ENCODE assay signal across 9 mouse cellular contexts in genomic region chr11:57650867-57651266, GRCm38 (mm10). TPM values are rescaled to one million over a fixed set of nuclear protein-coding genes. Genes with fewer than 3 reads are reported as not detected.
DNase-seq lines count a peak whose midpoint lies in the region; ATAC-seq lines count a peak whose summit lies in the region.
"Had no signal": no experiment of that assay in that cellular context is flagged by ENCODE, and none has a peak within 500 bp of the region (broad histone marks: within the 10 kb centered on the region; RNA-seq: fewer than 3 reads in every experiment).

No protein-coding gene starts in this region.

- H3K9ac ChIP-seq in forebrain, embryonic 15.5 days (replicated peaks), result no peak overlapping the region
- no peak overlapping the region for H3K9ac ChIP-seq in lung, embryonic 16.5 days (ENCODE audit: low read length)
- no peak overlapping the region; the same call in 1 of the 2 replicates for H3K9ac ChIP-seq in embryonic facial prominence, embryonic 13.5 days
- peak overlapping the region; percentile 70 for H3K9ac ChIP-seq in liver, embryonic 16.5 days (ENCODE audit: low read depth, low read length)

- 0 out of 2 replicates have a peak, but pooled peaks cover 3% of the 10 kb centered on the region for H3K36me3 ChIP-seq in forebrain, embryonic 10.5 days (replicated peaks)
- H3K36me3 ChIP-seq in forebrain, embryonic 15.5 days, result no peaks in the 10 kb centered on the region
- no peaks in the 10 kb centered on the region for H3K36me3 ChIP-seq in lung, embryonic 16.5 days (ENCODE audit: control insufficient read depth, insufficient read depth, low read length)
- no peaks in the 10 kb centered on the region for H3K36me3 ChIP-seq in embryonic facial prominence, embryonic 13.5 days
- H3K36me3 ChIP-seq in liver, embryonic 16.5 days (ENCODE audit: control insufficient read depth, insufficient read depth), result peaks cover 5% of the 10 kb centered on the region
- H3K36me3 ChIP-seq: heart, embryonic 15.5 days had no signal

- H3K4me2 ChIP-seq in forebrain, embryonic 15.5 days (replicated peaks), result no peak overlapping the region
- H3K4me2 ChIP-seq in lung, embryonic 16.5 days (ENCODE audit: low read depth, low read length), result no peak overlapping the region
- H3K4me2 ChIP-seq in embryonic facial prominence, embryonic 13.5 days, result 0 out of 2 replicates have a peak overlapping the region, but pooled peaks have one; percentile 24
- peak overlapping the region; percentile 78 for H3K4me2 ChIP-seq in liver, embryonic 16.5 days (ENCODE audit: low read depth, low read length)

- no peak for ATAC-seq in forebrain, embryonic 15.5 days (replicated peaks)
- 0 out of 2 replicates have a peak, but pooled peaks have one; percentile 10 for ATAC-seq in lung, embryonic 16.5 days (ENCODE audit: low read depth)
- no peak for ATAC-seq in embryonic facial prominence, embryonic 13.5 days (ENCODE audit: insufficient number of reproducible peaks, insufficient read depth, low FRiP score, low TSS enrichment, low read depth)
- no peak for ATAC-seq in liver, embryonic 16.5 days (ENCODE audit: low read depth)
- no peak for ATAC-seq in activated CD4-positive, CD25-positive, alpha-beta regulatory T cell, adult 4 months

- WGBS in forebrain, embryonic 10.5 days, result 87% methylated on average over 2 of the region's 2 CpGs
- WGBS in forebrain, embryonic 15.5 days, result 82% methylated on average over 2 of the region's 2 CpGs
- 79% methylated on average over 2 of the region's 2 CpGs for WGBS in lung, embryonic 16.5 days
- WGBS in embryonic facial prominence, embryonic 13.5 days, result 83% methylated on average over 2 of the region's 2 CpGs
- WGBS in liver, embryonic 16.5 days (ENCODE audit: insufficient replicate concordance), result 55% methylated on average over 2 of the region's 2 CpGs

- no peak overlapping the region for H3K4me3 ChIP-seq in forebrain, embryonic 10.5 days
- no peak overlapping the region for H3K4me3 ChIP-seq in forebrain, embryonic 15.5 days
- H3K4me3 ChIP-seq in lung, embryonic 16.5 days (ENCODE audit: low read length), result no peak overlapping the region
- no peak overlapping the region for H3K4me3 ChIP-seq in embryonic facial prominence, embryonic 13.5 days
- peak overlapping the region; percentile 51 for H3K4me3 ChIP-seq in liver, embryonic 16.5 days (ENCODE audit: low read depth, low read length)
- H3K4me3 ChIP-seq: heart, embryonic 15.5 days had no signal

- peaks cover 100% of the 10 kb centered on the region for H3K4me1 ChIP-seq in forebrain, embryonic 10.5 days
- peaks cover 25% of the 10 kb centered on the region for H3K4me1 ChIP-seq in forebrain, embryonic 15.5 days
- peaks cover 9% of the 10 kb centered on the region for H3K4me1 ChIP-seq in lung, embryonic 16.5 days (replicated peaks; ENCODE audit: control insufficient read depth, insufficient read depth, low read length)
- H3K4me1 ChIP-seq in embryonic facial prominence, embryonic 13.5 days, result peaks cover 82% of the 10 kb centered on the region
- H3K4me1 ChIP-seq in liver, embryonic 16.5 days (ENCODE audit: control insufficient read depth, low read depth, low read length), result peaks cover 89% of the 10 kb centered on the region

- peak overlapping the region; percentile 54 for H3K27ac ChIP-seq in forebrain, embryonic 10.5 days
- no peak overlapping the region for H3K27ac ChIP-seq in forebrain, embryonic 15.5 days (replicated peaks)
- no peak overlapping the region for H3K27ac ChIP-seq in lung, embryonic 16.5 days (ENCODE audit: low read length)
- H3K27ac ChIP-seq in embryonic facial prominence, embryonic 13.5 days, result no peak overlapping the region
- H3K27ac ChIP-seq in liver, embryonic 16.5 days (ENCODE audit: low read length), result peak overlapping the region; percentile 99

- peaks cover 44% of the 10 kb centered on the region for H3K27me3 ChIP-seq in forebrain, embryonic 10.5 days (ENCODE audit: poor library complexity, severe bottlenecking)
- H3K27me3 ChIP-seq in forebrain, embryonic 15.5 days, result no peaks in the 10 kb centered on the region
- no peaks in the 10 kb centered on the region; the same call in 1 of the 2 replicates for H3K27me3 ChIP-seq in lung, embryonic 16.5 days (ENCODE audit: control insufficient read depth, insufficient read depth, low read depth, low read length)
- H3K27me3 ChIP-seq in embryonic facial prominence, embryonic 13.5 days, result no peaks in the 10 kb centered on the region
- no peaks in the 10 kb centered on the region for H3K27me3 ChIP-seq in liver, embryonic 16.5 days (ENCODE audit: control insufficient read depth, insufficient read depth, low read depth, low read length)
- H3K27me3 ChIP-seq: heart, embryonic 15.5 days had no signal

- H3K9me3 ChIP-seq in forebrain, embryonic 10.5 days, result no peaks in the 10 kb centered on the region
- no peaks in the 10 kb centered on the region for H3K9me3 ChIP-seq in forebrain, embryonic 15.5 days
- H3K9me3 ChIP-seq in lung, embryonic 16.5 days (ENCODE audit: control insufficient read depth, low read length), result no peaks in the 10 kb centered on the region
- no peaks in the 10 kb centered on the region for H3K9me3 ChIP-seq in embryonic facial prominence, embryonic 13.5 days
- no peaks in the 10 kb centered on the region for H3K9me3 ChIP-seq in liver, embryonic 16.5 days (replicated peaks; ENCODE audit: control insufficient read depth, low read length)
- H3K9me3 ChIP-seq: heart, embryonic 15.5 days had no signal

- no peak for DNase-seq in forebrain, embryonic 10.5 days (ENCODE audit: extremely low spot score, low spot score)
- no peak for DNase-seq in lung, postnatal 10 days
- DNase-seq in urinary bladder, postnatal 36 days (ENCODE audit: low spot score in 2 of 2), result no peak

RNA-seq across cellular contexts. Expression of gene Galnt10, which starts 5.6 kb away (rescaled TPM):
- polyA plus RNA-seq in forebrain, embryonic 10.5 days (2016; fragmentation: Nextera tagmentation; extraction: Ambion mirVana), result 18.3 and 18.6 TPM in 2 replicates
- 14.3 and 15.3 TPM in 2 replicates for polyA plus RNA-seq in forebrain, embryonic 15.5 days (2015; fragmentation: Nextera tagmentation; extraction: Ambion mirVana)
- polyA plus RNA-seq in lung, embryonic 16.5 days (2015; fragmentation: Nextera tagmentation; extraction: Ambion mirVana), result 12.4 and 12.8 TPM in 2 replicates
- polyA plus RNA-seq in embryonic facial prominence, embryonic 13.5 days (2015; fragmentation: Nextera tagmentation; extraction: Ambion mirVana), result 24.1 and 27.7 TPM in 2 replicates
- 24.1 and 26.3 TPM in 2 replicates for polyA plus RNA-seq in liver, embryonic 16.5 days (2015; fragmentation: Nextera tagmentation; extraction: Ambion mirVana)
- polyA plus RNA-seq in activated CD4-positive, CD25-positive, alpha-beta regulatory T cell, adult 4 months (2017; shearing (Covaris generic)), result 1 to 10 TPM; 4.1 to 7.6 TPM

Comparison
In these comparisons a context has a peak if more than half of its experiments do, and no peak if none do; other contexts are left out.
1. H3K27ac ChIP-seq: peak in forebrain, embryonic 10.5 days (single experiment) and liver, embryonic 16.5 days (single experiment); none in forebrain, embryonic 15.5 days (single experiment), lung, embryonic 16.5 days (single experiment) and embryonic facial prominence, embryonic 13.5 days (single experiment).
2. H3K4me2 ChIP-seq: peak in embryonic facial prominence, embryonic 13.5 days (single experiment) and liver, embryonic 16.5 days (single experiment); none in forebrain, embryonic 15.5 days (single experiment) and lung, embryonic 16.5 days (single experiment).